ENCODE assay signal across 19 mouse cellular contexts in the genomic region with DNA sequence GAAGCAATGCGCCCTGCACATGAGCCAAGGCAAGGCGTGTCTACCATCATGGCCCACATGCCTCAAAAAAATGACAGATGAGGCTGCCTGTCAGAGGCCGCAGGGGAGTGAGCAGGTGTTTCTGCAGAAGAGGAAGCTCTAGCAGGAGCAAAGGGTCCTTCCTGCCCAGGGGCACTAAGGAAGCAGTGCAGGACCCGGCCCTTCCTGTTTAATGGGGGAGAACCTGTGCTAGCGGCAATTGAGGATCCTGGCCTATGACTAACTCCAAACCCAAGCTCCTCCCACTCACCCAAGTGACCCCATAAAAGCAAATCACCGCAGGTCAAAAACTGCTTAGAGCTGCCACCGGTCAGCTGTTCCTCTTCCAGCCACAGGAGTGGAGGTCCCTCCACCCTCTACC.
DNase-seq lines count a peak whose midpoint lies in the region; ATAC-seq and TF ChIP-seq lines count a peak whose summit lies in the region.
"Had no signal": no experiment of that assay in that cellular context is flagged by ENCODE, and none has a peak within 500 bp of the region (broad histone marks: within the 10 kb centered on the region; RNA-seq: fewer than 3 reads in every experiment).

No protein-coding gene starts in this region.

- peak; percentile 13 for DNase-seq in heart, postnatal 0 days (ENCODE audit: low spot score)
- DNase-seq in heart, adult 8-10 months (ENCODE audit: low spot score), result no peak
- peak; percentile 22 to 42 for DNase-seq in kidney, postnatal 36 days
- DNase-seq in thymus, postnatal 10 days (ENCODE audit: low spot score in 2 of 2), result peak; percentile 31 to 45
- no peak for DNase-seq in cerebellum, postnatal 25 days
- DNase-seq in embryonic facial prominence, embryonic 10.5 days (ENCODE audit: low spot score), result no peak
- DNase-seq in limb, embryonic 10.5 days (ENCODE audit: low spot score), result no peak
- DNase-seq: adrenal gland, adult 8-10 months; heart, adult 2 months; heart, postnatal 10 days; lung, postnatal 10 days; right cerebral cortex, postnatal 25 days had no signal

- TF ChIP-seq CTCF in heart, postnatal 0 days (IDR thresholded peaks at IDR 0.05; ENCODE audit: low read depth), result no peak

- no peak for TF ChIP-seq EP300 in heart, postnatal 0 days (IDR thresholded peaks at IDR 0.05; ENCODE audit: low read depth)

- 0 out of 2 replicates have a peak, but pooled peaks cover 4% of the 10 kb centered on the region for H3K9me3 ChIP-seq in heart, postnatal 0 days (replicated peaks; ENCODE audit: control insufficient read depth, low read length)
- H3K9me3 ChIP-seq in embryonic facial prominence, embryonic 10.5 days, result no peaks in the 10 kb centered on the region
- no peaks in the 10 kb centered on the region for H3K9me3 ChIP-seq in limb, embryonic 10.5 days (replicated peaks)
- H3K9me3 ChIP-seq: embryonic facial prominence, embryonic 12.5 days; limb, embryonic 13.5 days; liver, embryonic 15.5 days; midbrain, embryonic 12.5 days had no signal

- H3K36me3 ChIP-seq in heart, postnatal 0 days (replicated peaks; ENCODE audit: control insufficient read depth, insufficient read depth, low read length), result peaks cover 15% of the 10 kb centered on the region; the same call in 1 of the 2 replicates
- peaks cover 21% of the 10 kb centered on the region; the same call in 1 of the 2 replicates for H3K36me3 ChIP-seq in embryonic facial prominence, embryonic 10.5 days (replicated peaks)
- H3K36me3 ChIP-seq in limb, embryonic 10.5 days, result 0 out of 2 replicates have a peak, but pooled peaks cover 3% of the 10 kb centered on the region
- H3K36me3 ChIP-seq: embryonic facial prominence, embryonic 12.5 days; limb, embryonic 13.5 days; liver, embryonic 15.5 days had no signal

- H3K4me3 ChIP-seq in heart, postnatal 0 days (ENCODE audit: low read depth, low read length), result no peak overlapping the region
- no peak overlapping the region for H3K4me3 ChIP-seq in embryonic facial prominence, embryonic 10.5 days
- H3K4me3 ChIP-seq in limb, embryonic 10.5 days, result no peak overlapping the region
- H3K4me3 ChIP-seq: embryonic facial prominence, embryonic 12.5 days; heart, adult 2 months; limb, embryonic 13.5 days; liver, embryonic 15.5 days; midbrain, embryonic 12.5 days had no signal

- H3K4me2 ChIP-seq in heart, postnatal 0 days (ENCODE audit: low read depth, low read length), result no peak overlapping the region
- H3K4me2 ChIP-seq: embryonic facial prominence, embryonic 12.5 days; hindbrain, embryonic 14.5 days; limb, embryonic 13.5 days; liver, embryonic 15.5 days; midbrain, embryonic 12.5 days had no signal

- WGBS in heart, postnatal 0 days, result 81% methylated on average over 7 of the region's 7 CpGs
- WGBS in embryonic facial prominence, embryonic 10.5 days, result 83% methylated on average over 7 of the region's 7 CpGs
- WGBS in limb, embryonic 10.5 days, result 73% methylated on average over 7 of the region's 7 CpGs

- no peak overlapping the region for H3K9ac ChIP-seq in heart, postnatal 0 days (replicated peaks; ENCODE audit: low read depth, low read length)
- H3K9ac ChIP-seq: embryonic facial prominence, embryonic 12.5 days; hindbrain, embryonic 14.5 days; limb, embryonic 13.5 days; liver, embryonic 15.5 days; midbrain, embryonic 12.5 days had no signal

- peaks cover 4% of the 10 kb centered on the region; the same call in 1 of the 2 replicates for H3K4me1 ChIP-seq in heart, postnatal 0 days (ENCODE audit: control insufficient read depth, insufficient read depth)
- H3K4me1 ChIP-seq in embryonic facial prominence, embryonic 10.5 days, result peaks cover 9% of the 10 kb centered on the region
- peaks cover 13% of the 10 kb centered on the region for H3K4me1 ChIP-seq in limb, embryonic 10.5 days
- H3K4me1 ChIP-seq: embryonic facial prominence, embryonic 12.5 days; liver, embryonic 15.5 days had no signal

- ATAC-seq in heart, postnatal 0 days (ENCODE audit: insufficient read depth, low read depth), result no peak
- 0 out of 2 replicates have a peak, but pooled peaks have one; percentile 20 for ATAC-seq in granulocyte monocyte progenitor cell, adult 5-6 weeks (replicated peaks; ENCODE audit: poor library complexity, severe bottlenecking)
- ATAC-seq: intestine, embryonic 16.5 days had no signal

- H3K27me3 ChIP-seq in heart, postnatal 0 days (ENCODE audit: control insufficient read depth, insufficient read depth, low read length), result no peaks in the 10 kb centered on the region
- peaks cover 21% of the 10 kb centered on the region; the same call in 1 of the 2 replicates for H3K27me3 ChIP-seq in embryonic facial prominence, embryonic 10.5 days (replicated peaks; ENCODE audit: low read depth, poor library complexity, severe bottlenecking)
- 0 out of 2 replicates have a peak, but pooled peaks cover 12% of the 10 kb centered on the region for H3K27me3 ChIP-seq in limb, embryonic 10.5 days (ENCODE audit: low read depth, poor library complexity, severe bottlenecking)
- H3K27me3 ChIP-seq: embryonic facial prominence, embryonic 12.5 days; limb, embryonic 13.5 days; liver, embryonic 15.5 days had no signal

- no peak overlapping the region for H3K27ac ChIP-seq in heart, postnatal 0 days (ENCODE audit: low read depth)
- H3K27ac ChIP-seq in embryonic facial prominence, embryonic 10.5 days (replicated peaks), result no peak overlapping the region
- no peak overlapping the region for H3K27ac ChIP-seq in limb, embryonic 10.5 days
- H3K27ac ChIP-seq: embryonic facial prominence, embryonic 12.5 days; heart, adult 2 months; hindbrain, embryonic 14.5 days; limb, embryonic 13.5 days; liver, embryonic 15.5 days; midbrain, embryonic 12.5 days had no signal

Comparison
In these comparisons a context has a peak if more than half of its experiments do, and no peak if none do; other contexts are left out.
1. DNase-seq: peak in heart, postnatal 0 days (single experiment), kidney, postnatal 36 days (2 of 2) and thymus, postnatal 10 days (2 of 2); none in heart, adult 8-10 months (single experiment), cerebellum, postnatal 25 days (0 of 2), embryonic facial prominence, embryonic 10.5 days (single experiment) and limb, embryonic 10.5 days (single experiment).